Mouse (Mus musculus) liver, embryonic 12.5 days (tissue): ENCODE data around the gene Tedc1. TPM values are rescaled to one million over a fixed set of nuclear protein-coding genes. Genes with fewer than 3 reads are reported as not detected.
A peak's percentile ranks its signal among the peaks of the same experiment; 100 is the strongest.

Experiments used
- ATAC-seq: fragments of 200-750 bp; cut with Nextera tagmentation; 2 replicates; pipeline ENCODE4 v1.8.0; 2017; ENCODE audit warnings: moderate number of reproducible peaks, mild to moderate bottlenecking, moderate library complexity
- H3K27ac ChIP-seq: fragments of 300-500 bp; sonication (generic); 2 replicates; pipeline ENCODE4 v1.5.1; 2016; ENCODE audit warnings: mild to moderate bottlenecking
- H3K27me3 ChIP-seq: fragments of 300-500 bp; sonication (generic); replicated peaks from 2 replicates; pipeline ENCODE4 v1.6.1; 2016; ENCODE audit warnings: mild to moderate bottlenecking, moderate library complexity
- H3K36me3 ChIP-seq: fragments of 300-500 bp; sonication (generic); 2 replicates; pipeline ENCODE4 v1.6.1; 2016; ENCODE audit warnings: mild to moderate bottlenecking, moderate library complexity
- H3K4me1 ChIP-seq: fragments of 300-500 bp; sonication (generic); 2 replicates; pipeline ENCODE4 v1.6.1; 2016
- H3K4me2 ChIP-seq: fragments of 300-500 bp; sonication (generic); 2 replicates; pipeline ENCODE4 v1.6.1; 2016; ENCODE audit warnings: mild to moderate bottlenecking, moderate library complexity
- H3K4me3 ChIP-seq: fragments of 300-500 bp; sonication (generic); 2 replicates; pipeline ENCODE4 v1.5.1; 2016; ENCODE audit warnings: mild to moderate bottlenecking, moderate library complexity
- H3K9ac ChIP-seq: fragments of 300-500 bp; sonication (generic); 2 replicates; pipeline ENCODE4 v1.6.1; 2016; ENCODE audit warnings: mild to moderate bottlenecking, moderate library complexity
- H3K9me3 ChIP-seq: fragments of 300-500 bp; sonication (generic); replicated peaks from 2 replicates; pipeline ENCODE4 v1.6.1; 2016; ENCODE audit warnings: mild to moderate bottlenecking, moderate library complexity
- WGBS: fragments of 180-500 bp; shearing (Covaris S2); methylation state at CpG from one replicate; pipeline ENCODE4 v1.1.7; 2016; ENCODE audit not compliant: insufficient replicate concordance; 5-methylcytosine and 5-hydroxymethylcytosine counted together
- polyA plus RNA-seq: library from polyadenylated mRNA; unstranded; fragments of >200 nt; fragmentation: Nextera tagmentation; extraction: Ambion mirVana; gene quantifications from 2 replicates; pipeline ENCODE4 v1.2.1, GENCODE M21; 2016

The Tedc1 gene
- polyA plus RNA-seq, 1 experiment from 2014 or later: 18.5 TPM

GRCm38 (mm10) chr12:113157521-113157920 lies 1.3 kb downstream of the Tedc1 start:
- Histone ChIP-seq H3K36me3 (peaks cover 43% of the 10 kb centered on the region), H3K4me3 (no peak overlapping the region)
- WGBS: 81% methylated on average over 8 of the region's 8 CpGs

GRCm38 (mm10) chr12:113157971-113158370 lies 1.8 kb downstream of the Tedc1 start:
- no peak for ATAC-seq
- peaks cover 5% of the 10 kb centered on the region; the same call in 1 of the 2 replicates for H3K27me3 ChIP-seq
- no peak overlapping the region for H3K4me2 ChIP-seq
- H3K9ac ChIP-seq: no peak overlapping the region
- H3K36me3 ChIP-seq: peaks cover 48% of the 10 kb centered on the region
- H3K4me1 ChIP-seq: peaks cover 30% of the 10 kb centered on the region
- H3K9me3 ChIP-seq: no peaks in the 10 kb centered on the region
- no peak overlapping the region for H3K27ac ChIP-seq
- WGBS: 82% methylated on average over 8 of the region's 8 CpGs
- no peak overlapping the region for H3K4me3 ChIP-seq

More at GRCm38 (mm10) chr12:113157521-113157920, 1.3 kb downstream of the Tedc1 start:
- ATAC-seq: no peak
- peaks cover 10% of the 10 kb centered on the region; the same call in 1 of the 2 replicates for H3K27me3 ChIP-seq
- H3K9ac ChIP-seq: peak overlapping the region; percentile 85; the same call in 1 of the 2 replicates
- no peak overlapping the region for H3K27ac ChIP-seq
- no peaks in the 10 kb centered on the region for H3K9me3 ChIP-seq
- H3K4me1 ChIP-seq: peaks cover 35% of the 10 kb centered on the region
- peak overlapping the region; percentile 94 for H3K4me2 ChIP-seq

- H3K27me3 ChIP-seq: no peaks in the 10 kb centered on the region
- H3K9me3 ChIP-seq: no peaks in the 10 kb centered on the region
- H3K9ac ChIP-seq: no peak overlapping the region
- no peak overlapping the region for H3K4me2 ChIP-seq
- ATAC-seq: no peak
- H3K4me3 ChIP-seq: no peak overlapping the region
- H3K27ac ChIP-seq: no peak overlapping the region
- H3K36me3 ChIP-seq: peaks cover 59% of the 10 kb centered on the region
- H3K4me1 ChIP-seq: peaks cover 10% of the 10 kb centered on the region
- WGBS: 87% methylated on average over 11 of the region's 11 CpGs
Measured at GRCm38 (mm10) chr12:113163561-113164006, 7.4 kb downstream of the Tedc1 start.

- ATAC-seq: peak; percentile 63
- WGBS: 23% methylated on average over 9 of the region's 9 CpGs
Measured at GRCm38 (mm10) chr12:113168031-113168536, 11.9 kb downstream of the Tedc1 start.

GRCm38 (mm10) chr12:113176960-113177725 lies 20.9 kb downstream of the Tedc1 start:
- Histone ChIP-seq H3K9ac (no peak overlapping the region), H3K4me1 (no peaks in the 10 kb centered on the region), H3K36me3 (no peaks in the 10 kb centered on the region), H3K4me3 (no peak overlapping the region), H3K27me3 (peaks cover 6% of the 10 kb centered on the region), H3K9me3 (no peaks in the 10 kb centered on the region), H3K4me2 (no peak overlapping the region), H3K27ac (no peak overlapping the region)
- WGBS: 63% methylated on average over 18 of the region's 18 CpGs
- ATAC-seq: no peak

More at GRCm38 (mm10) chr12:113168031-113168536, 11.9 kb downstream of the Tedc1 start:
- H3K27me3 ChIP-seq: no peaks in the 10 kb centered on the region
- no peak overlapping the region for H3K4me2 ChIP-seq
- peaks cover 10% of the 10 kb centered on the region for H3K4me1 ChIP-seq
- H3K9me3 ChIP-seq: no peaks in the 10 kb centered on the region
- peaks cover 22% of the 10 kb centered on the region for H3K36me3 ChIP-seq
- H3K9ac ChIP-seq: no peak overlapping the region
- H3K27ac ChIP-seq: no peak overlapping the region
- H3K4me3 ChIP-seq: no peak overlapping the region

GRCm38 (mm10) chr12:113181020-113181419 lies 24.8 kb downstream of the Tedc1 start:
- Histone ChIP-seq H3K4me1 (0 out of 2 replicates have a peak, but pooled peaks cover 6% of the 10 kb centered on the region), H3K4me3 (no peak overlapping the region), H3K27ac (no peak overlapping the region), H3K4me2 (no peak overlapping the region), H3K9ac (no peak overlapping the region), H3K27me3 (peaks cover 36% of the 10 kb centered on the region), H3K36me3 (no peaks in the 10 kb centered on the region), H3K9me3 (no peaks in the 10 kb centered on the region)
- ATAC-seq: no peak
- 44% methylated on average over 4 of the region's 4 CpGs for WGBS

GRCm38 (mm10) chr12:113184945-113185344 lies 28.7 kb downstream of the Tedc1 start:
- H3K27ac ChIP-seq: no peak overlapping the region

GRCm38 (mm10) chr12:113185442-113186291 lies 29.4 kb downstream of the Tedc1 start, which contains the start of gene Tmem121:
Gene Tmem121, plus strand, starts transcription at chr12:113185930.
- Histone ChIP-seq H3K4me1 (peaks cover 19% of the 10 kb centered on the region), H3K9ac (no peak within 1 kb of the TSS), H3K36me3 (no peaks in the 10 kb centered on the region), H3K27ac (no peak within 1 kb of the TSS), H3K27me3 (peaks cover 74% of the 10 kb centered on the region), H3K9me3 (no peaks in the 10 kb centered on the region), H3K4me2 (peak within 1 kb of the TSS; percentile 68), H3K4me3 (peak within 1 kb of the TSS; percentile 49)
- no peak for ATAC-seq
- 2% methylated on average over 59 of the region's 63 CpGs for WGBS

More at GRCm38 (mm10) chr12:113184945-113185344, 28.7 kb downstream of the Tedc1 start:
- H3K27me3 ChIP-seq: peaks cover 70% of the 10 kb centered on the region
- no peak for ATAC-seq
- H3K4me3 ChIP-seq: no peak overlapping the region
- no peak overlapping the region for H3K4me2 ChIP-seq
- H3K4me1 ChIP-seq: peaks cover 19% of the 10 kb centered on the region
- WGBS: 48% methylated on average over 5 of the region's 5 CpGs
- H3K9me3 ChIP-seq: no peaks in the 10 kb centered on the region
- H3K9ac ChIP-seq: no peak overlapping the region
- no peaks in the 10 kb centered on the region for H3K36me3 ChIP-seq

- ATAC-seq: no peak
- peaks cover 19% of the 10 kb centered on the region for H3K4me1 ChIP-seq
- H3K36me3 ChIP-seq: no peaks in the 10 kb centered on the region
- H3K27ac ChIP-seq: no peak overlapping the region
- H3K4me3 ChIP-seq: peak overlapping the region; percentile 49
- H3K9ac ChIP-seq: no peak overlapping the region
- 41% methylated on average over 12 of the region's 12 CpGs for WGBS
- peaks cover 74% of the 10 kb centered on the region for H3K27me3 ChIP-seq
- H3K9me3 ChIP-seq: no peaks in the 10 kb centered on the region
- H3K4me2 ChIP-seq: peak overlapping the region; percentile 68
Measured at GRCm38 (mm10) chr12:113186326-113187010, 30.2 kb downstream of the Tedc1 start.

- WGBS: 37% methylated on average over 4 of the region's 4 CpGs
- no peak for ATAC-seq
- H3K4me2 ChIP-seq: peak overlapping the region; percentile 67
- H3K4me3 ChIP-seq: no peak overlapping the region
- no peak overlapping the region for H3K9ac ChIP-seq
- no peaks in the 10 kb centered on the region for H3K36me3 ChIP-seq
- H3K27ac ChIP-seq: no peak overlapping the region
- H3K27me3 ChIP-seq: peaks cover 74% of the 10 kb centered on the region
- no peaks in the 10 kb centered on the region for H3K9me3 ChIP-seq
- peaks cover 19% of the 10 kb centered on the region for H3K4me1 ChIP-seq
Measured at GRCm38 (mm10) chr12:113187011-113187375, 30.8 kb downstream of the Tedc1 start.

GRCm38 (mm10) chr12:113187584-113188295 lies 31.5 kb downstream of the Tedc1 start:
- Histone ChIP-seq H3K27ac (no peak overlapping the region), H3K4me2 (peak overlapping the region; percentile 67), H3K4me1 (peaks cover 19% of the 10 kb centered on the region), H3K9ac (no peak overlapping the region), H3K36me3 (no peaks in the 10 kb centered on the region), H3K9me3 (no peaks in the 10 kb centered on the region), H3K27me3 (peaks cover 73% of the 10 kb centered on the region), H3K4me3 (peak overlapping the region; percentile 34)
- ATAC-seq: peak; percentile 33
- WGBS: 4% methylated on average over 52 of the region's 56 CpGs
